Mouse (Mus musculus) heart, embryonic 14.5 days (tissue): Measurements from ENCODE around the gene 1700003E16Rik. TPM values are rescaled to one million over a fixed set of nuclear protein-coding genes. Genes with fewer than 3 reads are reported as not detected.

Experiments used
- polyA plus RNA-seq: library from polyadenylated mRNA; unstranded; fragments of >200 nt; fragmentation: Nextera tagmentation; extraction: Ambion mirVana; gene quantifications from 2 replicates; pipeline ENCODE4 v1.2.1, GENCODE M21; 2014

Gene 1700003E16Rik
- polyA plus RNA-seq, 1 experiment from 2014 or later = 0.31 TPM

Other genes with a start within 250 kb of the 1700003E16Rik start
- gene Sema4f, start 216.6 kb upstream of the 1700003E16Rik start, polyA plus RNA-seq = not detected in 2 replicates
- 0.35 and 1.4 TPM in 2 replicates for gene M1ap, start 209.5 kb upstream of the 1700003E16Rik start, polyA plus RNA-seq
- 4.3 and 6.4 TPM in 2 replicates for gene Dok1, start 122.9 kb upstream of the 1700003E16Rik start, polyA plus RNA-seq
- 3.8 and 6.2 TPM in 2 replicates for gene Loxl3, start 122.2 kb upstream of the 1700003E16Rik start, polyA plus RNA-seq
- 87.8 and 95.5 TPM in 2 replicates for gene Aup1, start 101.9 kb upstream of the 1700003E16Rik start, polyA plus RNA-seq
- gene Htra2, start 101.1 kb upstream of the 1700003E16Rik start, polyA plus RNA-seq = 42.8 and 47.6 TPM in 2 replicates
- 0.38 and 0.46 TPM in 2 replicates for gene Dqx1, start 98.6 kb upstream of the 1700003E16Rik start, polyA plus RNA-seq
- gene Tlx2, start 86.1 kb upstream of the 1700003E16Rik start, polyA plus RNA-seq = 0.30 and 1.9 TPM in 2 replicates
- gene Pcgf1, start 78.5 kb upstream of the 1700003E16Rik start, polyA plus RNA-seq = 14.1 and 16.8 TPM in 2 replicates
- gene Lbx2, start 70.0 kb upstream of the 1700003E16Rik start, polyA plus RNA-seq = 0.28 TPM in 1 of 2 replicates, not detected in the other
- gene Ccdc142, start 54.8 kb upstream of the 1700003E16Rik start, polyA plus RNA-seq = 1.6 and 2.2 TPM in 2 replicates
- 1.3 and 1.5 TPM in 2 replicates for gene Gm42688, start 54.8 kb upstream of the 1700003E16Rik start, polyA plus RNA-seq
- 179 and 180 TPM in 2 replicates for gene Mrpl53, start 47.4 kb upstream of the 1700003E16Rik start, polyA plus RNA-seq
- 17.8 and 21.6 TPM in 2 replicates for gene Mogs, start 40.9 kb upstream of the 1700003E16Rik start, polyA plus RNA-seq
- 76.0 and 94.5 TPM in 2 replicates for gene Wbp1, start 34.8 kb upstream of the 1700003E16Rik start, polyA plus RNA-seq
- gene Ino80b, start 31.0 kb upstream of the 1700003E16Rik start, polyA plus RNA-seq = 10.3 and 11.3 TPM in 2 replicates
- 9.9 and 11.6 TPM in 2 replicates for gene Rtkn, start 20.9 kb upstream of the 1700003E16Rik start, polyA plus RNA-seq
- 6.0 and 6.2 TPM in 2 replicates for gene Wdr54, start within 50 bp of the 1700003E16Rik start, polyA plus RNA-seq
- 53.1 and 60.2 TPM in 2 replicates for gene Dctn1, start 9.5 kb downstream of the 1700003E16Rik start, polyA plus RNA-seq
- gene Slc4a5, start 63.4 kb downstream of the 1700003E16Rik start, polyA plus RNA-seq = 0.11 and 0.16 TPM in 2 replicates
- 23.2 and 24.1 TPM in 2 replicates for gene Mthfd2, start 169.5 kb downstream of the 1700003E16Rik start, polyA plus RNA-seq
- gene Mob1a, start 169.6 kb downstream of the 1700003E16Rik start, polyA plus RNA-seq = 34.9 and 36.2 TPM in 2 replicates
- gene Bola3, start 192.7 kb downstream of the 1700003E16Rik start, polyA plus RNA-seq = 297 and 314 TPM in 2 replicates